8 mouse cellular contexts compared by ENCODE assay signal in the genomic region with DNA sequence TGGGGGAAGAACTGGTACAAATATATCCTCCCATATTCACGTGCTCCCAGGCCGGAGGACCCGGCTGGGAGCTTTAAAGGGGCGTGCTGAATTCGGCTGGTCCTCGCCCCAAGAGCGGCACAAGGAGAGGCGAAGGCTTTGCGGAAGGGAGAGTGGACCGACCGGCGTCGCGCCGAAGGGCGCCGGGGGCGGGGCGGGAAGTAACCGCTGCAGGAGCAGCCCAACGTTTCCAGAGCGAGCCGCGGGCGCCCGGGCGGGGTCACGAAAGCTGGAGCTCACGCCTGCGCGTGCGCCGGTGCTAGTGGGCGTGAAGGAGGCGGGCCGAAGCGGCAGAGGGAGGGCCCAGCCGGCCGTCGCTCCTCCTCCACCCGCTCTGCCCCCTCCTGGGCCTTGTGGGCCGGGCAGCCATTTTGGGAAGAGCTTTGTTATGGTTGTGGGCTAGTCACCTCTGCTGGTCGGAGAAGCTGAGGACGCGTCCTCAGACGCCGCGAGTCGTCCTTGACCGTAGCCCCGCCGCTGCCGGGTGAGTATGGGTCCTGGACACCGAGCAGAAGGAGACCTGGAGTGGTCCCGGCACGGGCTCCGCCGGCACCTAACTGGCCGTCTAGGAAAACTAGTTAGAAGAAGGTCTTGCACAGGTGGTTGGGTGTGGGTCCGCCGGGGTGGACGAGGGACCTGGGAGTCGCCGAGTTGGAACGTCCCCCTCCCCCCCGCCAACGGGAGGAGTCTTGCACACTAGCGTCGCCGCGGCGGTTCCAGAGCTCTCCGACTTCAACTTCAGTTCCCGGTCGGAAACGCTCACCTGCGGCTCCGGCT. TPM values are rescaled to one million over a fixed set of nuclear protein-coding genes. Genes with fewer than 3 reads are reported as not detected.
DNase-seq lines count a peak whose midpoint lies in the region; ATAC-seq and TF ChIP-seq lines count a peak whose summit lies in the region.

Gene Gpbp1l1 (plus strand): TSS at position 353 of the 816 bp plus-strand sequence.

- H3K27ac ChIP-seq in forebrain, postnatal 0 days (ENCODE audit: low read depth, low read length) = peak within 1 kb of the TSS; percentile 94
- H3K27ac ChIP-seq in lung, embryonic 15.5 days = peak within 1 kb of the TSS; percentile 95

- H3K36me3 ChIP-seq in G1E (replicated peaks) = peaks cover 33% of the 10 kb centered on the region
- H3K36me3 ChIP-seq in forebrain, postnatal 0 days (ENCODE audit: insufficient read depth) = peaks cover 9% of the 10 kb centered on the region; the same call in 1 of the 2 replicates
- peaks cover 9% of the 10 kb centered on the region for H3K36me3 ChIP-seq in lung, embryonic 15.5 days

- H3K4me1 ChIP-seq in G1E (ENCODE audit: insufficient read depth, low read depth, low read length) = peaks cover 25% of the 10 kb centered on the region
- peaks cover 12% of the 10 kb centered on the region for H3K4me1 ChIP-seq in forebrain, postnatal 0 days (ENCODE audit: insufficient read depth)
- peaks cover 7% of the 10 kb centered on the region; the same call in 1 of the 2 replicates for H3K4me1 ChIP-seq in lung, embryonic 15.5 days

- peak within 1 kb of the TSS; percentile 97 for H3K4me3 ChIP-seq in G1E (ENCODE audit: low read depth, low read length)
- H3K4me3 ChIP-seq in forebrain, postnatal 0 days (ENCODE audit: low read depth, low read length) = peak within 1 kb of the TSS; percentile 79
- H3K4me3 ChIP-seq in lung, embryonic 15.5 days = peak within 1 kb of the TSS; percentile 75

- no peak for TF ChIP-seq CTCF in G1E (IDR thresholded peaks at IDR 0.05; ENCODE audit: low read depth, low read length)
- TF ChIP-seq CTCF in forebrain, postnatal 0 days (IDR thresholded peaks at IDR 0.05; ENCODE audit: low read depth) = peak; percentile 53

- peak within 1 kb of the TSS; percentile 86 for H3K9ac ChIP-seq in forebrain, postnatal 0 days
- H3K9ac ChIP-seq in lung, embryonic 15.5 days = peak within 1 kb of the TSS; percentile 81

- peak; percentile 56 for ATAC-seq in G1E (ENCODE audit: extremely low read depth, insufficient number of reproducible peaks, low FRiP score, poor library complexity, severe bottlenecking)
- peak; percentile 97 for ATAC-seq in forebrain, postnatal 0 days
- ATAC-seq in lung, embryonic 15.5 days (ENCODE audit: borderline replicate concordance, extremely low read depth, low FRiP score, low TSS enrichment) = peak; percentile 98

- peak; percentile 78 for DNase-seq in G1E (ENCODE audit: low spot score)
- peak; percentile 98 for DNase-seq in cerebellum, adult 18-20 months
- DNase-seq in forebrain, postnatal 0 days = peak; percentile 98
- peak; percentile 99 for DNase-seq in heart, postnatal 4 days
- DNase-seq in layer of hippocampus, adult 8-10 months (ENCODE audit: low spot score in 2 of 2) = peak; percentile 95 to 97
- peak; percentile 97 for DNase-seq in ovary, adult 18-20 months (ENCODE audit: low spot score)
- DNase-seq in thymus, postnatal 0 days (ENCODE audit: low spot score) = peak; percentile 97

- H3K27me3 ChIP-seq in G1E (ENCODE audit: insufficient read depth, low read length) = no peaks in the 10 kb centered on the region
- no peaks in the 10 kb centered on the region for H3K27me3 ChIP-seq in forebrain, postnatal 0 days (ENCODE audit: insufficient read depth, low read length)
- no peaks in the 10 kb centered on the region for H3K27me3 ChIP-seq in lung, embryonic 15.5 days

- 2% methylated on average over 78 of the region's 78 CpGs for WGBS in forebrain, postnatal 0 days
- 0% methylated on average over 77 of the region's 78 CpGs for WGBS in lung, embryonic 15.5 days

- H3K4me2 ChIP-seq in forebrain, postnatal 0 days (ENCODE audit: low read depth) = peak within 1 kb of the TSS; percentile 71
- peak within 1 kb of the TSS; percentile 74 for H3K4me2 ChIP-seq in lung, embryonic 15.5 days

- H3K9me3 ChIP-seq in G1E (replicated peaks) = no peaks in the 10 kb centered on the region
- no peaks in the 10 kb centered on the region for H3K9me3 ChIP-seq in forebrain, postnatal 0 days (ENCODE audit: low read length)
- H3K9me3 ChIP-seq in lung, embryonic 15.5 days = no peaks in the 10 kb centered on the region

RNA-seq across cellular contexts. Expression of gene Gpbp1l1, which starts in this region (rescaled TPM):
- total RNA-seq in G1E (2014; fragmentation: Nextera tagmentation) (193 and 233 TPM in 2 replicates), G1E (2017) (158 and 191 TPM in 2 replicates)
- polyA plus RNA-seq in G1E (2012) = 10.4 and 12.7 TPM in 2 replicates
- total RNA-seq in forebrain, postnatal 0 days (2014; rRNA removed) = 39.6 and 47.5 TPM in 2 replicates
- polyA plus RNA-seq in forebrain, postnatal 0 days (2015; fragmentation: Nextera tagmentation; extraction: Ambion mirVana) = 10.9 and 14.7 TPM in 2 replicates
- total RNA-seq in heart, postnatal 4 days (2021) = 10 to 100 TPM; 55.7 to 66.5 TPM
- total RNA-seq in layer of hippocampus, adult 8-10 months (2022) = 10 to 100 TPM; 44.5 to 56.0 (median 50.0) TPM
- 28.9 and 33.0 TPM in 2 replicates for polyA plus RNA-seq in lung, embryonic 15.5 days (2015; fragmentation: Nextera tagmentation; extraction: Ambion mirVana)
- 53.2 and 54.5 TPM in 2 replicates for polyA plus RNA-seq in thymus, postnatal 0 days (2015; fragmentation: Nextera tagmentation; extraction: Ambion mirVana)

Comparison
In these comparisons a context has a peak if more than half of its experiments do, and no peak if none do; other contexts are left out.
1. Peak in every context shown above with its lines: DNase-seq, ATAC-seq, H3K4me3 ChIP-seq and H3K27ac ChIP-seq.